Mouse (Mus musculus): ENCODE data around the gene Med13. TPM values are rescaled to one million over a fixed set of nuclear protein-coding genes. Genes with fewer than 3 reads are reported as not detected.

The Med13 gene
- polyA plus RNA-seq, 2 experiments: 13.0 to 19.4 TPM

- 65% methylated on average over 4 of the region's 4 CpGs for WGBS
- Histone ChIP-seq H3K27ac (replicated peaks; ENCODE audit: low read depth, low read length) (no peak overlapping the region), H3K36me3 (ENCODE audit: control insufficient read depth, insufficient read depth, low read length) (no peaks in the 10 kb centered on the region), H3K4me1 (ENCODE audit: control insufficient read depth, insufficient read depth, low read length) (no peaks in the 10 kb centered on the region), H3K4me3 (replicated peaks; ENCODE audit: low read length) (no peak overlapping the region), H3K9me3 (ENCODE audit: control insufficient read depth, low read length) (no peaks in the 10 kb centered on the region), H3K27me3 (ENCODE audit: control insufficient read depth, insufficient read depth, low read length) (no peaks in the 10 kb centered on the region), H3K4me2 (replicated peaks; ENCODE audit: low read depth, low read length, severe bottlenecking) (no peak overlapping the region), H3K9ac (ENCODE audit: low read depth, low read length, severe bottlenecking) (no peak overlapping the region)
- DNase-seq (ENCODE audit: low spot score) (no peak), ATAC-seq (ENCODE audit: low FRiP score, low read depth) (no peak)
- no peak for TF ChIP-seq POLR2A (IDR thresholded peaks at IDR 0.05; ENCODE audit: borderline replicate concordance, extremely low read depth, insufficient read depth, insufficient read length)
Measured at GRCm38 (mm10) chr11:86378981-86379380, 21.6 kb upstream of the Med13 start.

GRCm38 (mm10) chr11:86377841-86378240, 20.4 kb upstream of the Med13 start:
- Histone ChIP-seq H3K4me3 (replicated peaks; ENCODE audit: low read length) (no peak overlapping the region), H3K27me3 (ENCODE audit: control insufficient read depth, insufficient read depth, low read length) (no peaks in the 10 kb centered on the region), H3K9me3 (ENCODE audit: control insufficient read depth, low read length) (no peaks in the 10 kb centered on the region), H3K9ac (ENCODE audit: low read depth, low read length, severe bottlenecking) (no peak overlapping the region), H3K36me3 (ENCODE audit: control insufficient read depth, insufficient read depth, low read length) (no peaks in the 10 kb centered on the region), H3K27ac (replicated peaks; ENCODE audit: low read depth, low read length) (no peak overlapping the region), H3K4me2 (replicated peaks; ENCODE audit: low read depth, low read length, severe bottlenecking) (no peak overlapping the region), H3K4me1 (ENCODE audit: control insufficient read depth, insufficient read depth, low read length) (no peaks in the 10 kb centered on the region)
- ATAC-seq (ENCODE audit: low FRiP score, low read depth): no peak
- TF ChIP-seq POLR2A (IDR thresholded peaks at IDR 0.05; ENCODE audit: borderline replicate concordance, extremely low read depth, insufficient read depth, insufficient read length): no peak
- WGBS: 90% methylated on average over 5 of the region's 5 CpGs
- DNase-seq (ENCODE audit: low spot score): no peak

GRCm38 (mm10) chr11:86376707-86377106, 19.3 kb upstream of the Med13 start:
- no peak for ATAC-seq (ENCODE audit: low FRiP score, low read depth)
- Histone ChIP-seq H3K9me3 (ENCODE audit: control insufficient read depth, low read length) (no peaks in the 10 kb centered on the region), H3K9ac (ENCODE audit: low read depth, low read length, severe bottlenecking) (no peak overlapping the region), H3K4me2 (replicated peaks; ENCODE audit: low read depth, low read length, severe bottlenecking) (no peak overlapping the region), H3K27me3 (ENCODE audit: control insufficient read depth, insufficient read depth, low read length) (no peaks in the 10 kb centered on the region), H3K36me3 (ENCODE audit: control insufficient read depth, insufficient read depth, low read length) (no peaks in the 10 kb centered on the region), H3K4me1 (ENCODE audit: control insufficient read depth, insufficient read depth, low read length) (no peaks in the 10 kb centered on the region), H3K27ac (replicated peaks; ENCODE audit: low read depth, low read length) (no peak overlapping the region), H3K4me3 (replicated peaks; ENCODE audit: low read length) (no peak overlapping the region)
- no peak for TF ChIP-seq POLR2A (IDR thresholded peaks at IDR 0.05; ENCODE audit: borderline replicate concordance, extremely low read depth, insufficient read depth, insufficient read length)
- no peak for DNase-seq (ENCODE audit: low spot score)
- WGBS: 88% methylated on average over 4 of the region's 4 CpGs

- ATAC-seq (ENCODE audit: low FRiP score, low read depth) (no peak), DNase-seq (ENCODE audit: low spot score) (no peak)
- Histone ChIP-seq H3K36me3 (ENCODE audit: control insufficient read depth, insufficient read depth, low read length) (no peaks in the 10 kb centered on the region), H3K9me3 (ENCODE audit: control insufficient read depth, low read length) (no peaks in the 10 kb centered on the region), H3K27ac (replicated peaks; ENCODE audit: low read depth, low read length) (no peak overlapping the region), H3K27me3 (ENCODE audit: control insufficient read depth, insufficient read depth, low read length) (no peaks in the 10 kb centered on the region), H3K4me3 (replicated peaks; ENCODE audit: low read length) (no peak overlapping the region), H3K4me1 (ENCODE audit: control insufficient read depth, insufficient read depth, low read length) (no peaks in the 10 kb centered on the region), H3K4me2 (replicated peaks; ENCODE audit: low read depth, low read length, severe bottlenecking) (no peak overlapping the region), H3K9ac (ENCODE audit: low read depth, low read length, severe bottlenecking) (no peak overlapping the region)
- TF ChIP-seq POLR2A (IDR thresholded peaks at IDR 0.05; ENCODE audit: borderline replicate concordance, extremely low read depth, insufficient read depth, insufficient read length): no peak
- 90% methylated on average over 6 of the region's 6 CpGs for WGBS
Measured at GRCm38 (mm10) chr11:86375086-86375485, 17.7 kb upstream of the Med13 start.

- DNase-seq (ENCODE audit: low spot score) (no peak), ATAC-seq (ENCODE audit: low FRiP score, low read depth) (no peak)
- Histone ChIP-seq H3K4me1 (ENCODE audit: control insufficient read depth, insufficient read depth, low read length) (no peaks in the 10 kb centered on the region), H3K4me2 (replicated peaks; ENCODE audit: low read depth, low read length, severe bottlenecking) (no peak overlapping the region), H3K9me3 (ENCODE audit: control insufficient read depth, low read length) (no peaks in the 10 kb centered on the region), H3K36me3 (ENCODE audit: control insufficient read depth, insufficient read depth, low read length) (no peaks in the 10 kb centered on the region), H3K9ac (ENCODE audit: low read depth, low read length, severe bottlenecking) (no peak overlapping the region), H3K27me3 (ENCODE audit: control insufficient read depth, insufficient read depth, low read length) (no peaks in the 10 kb centered on the region), H3K4me3 (replicated peaks; ENCODE audit: low read length) (no peak overlapping the region), H3K27ac (replicated peaks; ENCODE audit: low read depth, low read length) (no peak overlapping the region)
- 73% methylated on average over 7 of the region's 7 CpGs for WGBS
- no peak for TF ChIP-seq POLR2A (IDR thresholded peaks at IDR 0.05; ENCODE audit: borderline replicate concordance, extremely low read depth, insufficient read depth, insufficient read length)
Measured at GRCm38 (mm10) chr11:86371266-86371665, 13.9 kb upstream of the Med13 start.

GRCm38 (mm10) chr11:86369860-86370259, 12.5 kb upstream of the Med13 start:
- ATAC-seq (ENCODE audit: low FRiP score, low read depth) (no peak), DNase-seq (ENCODE audit: low spot score) (no peak)
- Histone ChIP-seq H3K4me1 (ENCODE audit: control insufficient read depth, insufficient read depth, low read length) (no peaks in the 10 kb centered on the region), H3K4me3 (replicated peaks; ENCODE audit: low read length) (no peak overlapping the region), H3K9me3 (ENCODE audit: control insufficient read depth, low read length) (no peaks in the 10 kb centered on the region), H3K4me2 (replicated peaks; ENCODE audit: low read depth, low read length, severe bottlenecking) (no peak overlapping the region), H3K36me3 (ENCODE audit: control insufficient read depth, insufficient read depth, low read length) (no peaks in the 10 kb centered on the region), H3K27me3 (ENCODE audit: control insufficient read depth, insufficient read depth, low read length) (no peaks in the 10 kb centered on the region), H3K27ac (replicated peaks; ENCODE audit: low read depth, low read length) (no peak overlapping the region), H3K9ac (ENCODE audit: low read depth, low read length, severe bottlenecking) (no peak overlapping the region)
- WGBS: 91% methylated on average over 5 of the region's 5 CpGs
- no peak for TF ChIP-seq POLR2A (IDR thresholded peaks at IDR 0.05; ENCODE audit: borderline replicate concordance, extremely low read depth, insufficient read depth, insufficient read length)
